Mouse (Mus musculus): ENCODE data around the gene Nxpe2. TPM values are rescaled to one million over a fixed set of nuclear protein-coding genes. Genes with fewer than 3 reads are reported as not detected.

The Nxpe2 gene
- polyA plus RNA-seq, 1 experiment from 2014 or later = 4.4 TPM

- H3K9ac ChIP-seq (replicated peaks; ENCODE audit: low read depth) = no peak overlapping the region
- H3K27ac ChIP-seq (ENCODE audit: low read length) = no peak overlapping the region
- ATAC-seq (no peak), DNase-seq (ENCODE audit: low spot score) (no peak)
- no peaks in the 10 kb centered on the region for H3K4me1 ChIP-seq (ENCODE audit: insufficient read depth, low read depth, low read length)
- no peaks in the 10 kb centered on the region for H3K27me3 ChIP-seq (replicated peaks; ENCODE audit: insufficient read depth, low read length)
- H3K36me3 ChIP-seq (ENCODE audit: insufficient read depth, low read length) = no peaks in the 10 kb centered on the region
- no peak overlapping the region for H3K4me2 ChIP-seq (replicated peaks; ENCODE audit: low read depth, low read length)
- TF ChIP-seq CTCF (IDR thresholded peaks at IDR 0.05) (no peak), EP300 (IDR thresholded peaks at IDR 0.05) (no peak)
- no peaks in the 10 kb centered on the region for H3K9me3 ChIP-seq (ENCODE audit: low read length)
- 88% methylated on average over 8 of the region's 8 CpGs for WGBS
- H3K4me3 ChIP-seq (ENCODE audit: low read depth, low read length) = no peak overlapping the region
Observed at GRCm38 (mm10) chr9:48284221-48284620, 69.0 kb downstream of the Nxpe2 start.

- Histone ChIP-seq H3K9me3 (ENCODE audit: low read length) (no peaks in the 10 kb centered on the region), H3K4me2 (replicated peaks; ENCODE audit: low read depth, low read length) (no peak overlapping the region), H3K36me3 (ENCODE audit: insufficient read depth, low read length) (no peaks in the 10 kb centered on the region), H3K9ac (replicated peaks; ENCODE audit: low read depth) (no peak overlapping the region), H3K27me3 (replicated peaks; ENCODE audit: insufficient read depth, low read length) (no peaks in the 10 kb centered on the region), H3K4me3 (ENCODE audit: low read depth, low read length) (no peak overlapping the region), H3K4me1 (ENCODE audit: insufficient read depth, low read depth, low read length) (no peaks in the 10 kb centered on the region), H3K27ac (ENCODE audit: low read length) (no peak overlapping the region)
- ATAC-seq (no peak), DNase-seq (ENCODE audit: low spot score) (no peak)
- WGBS = 79% methylated on average over 15 of the region's 15 CpGs
- TF ChIP-seq EP300 (IDR thresholded peaks at IDR 0.05) (no peak), CTCF (IDR thresholded peaks at IDR 0.05) (no peak)
Observed at GRCm38 (mm10) chr9:48276831-48277230, 76.4 kb downstream of the Nxpe2 start.

Other genes starting within 250 kb of the Nxpe2 start
- gene Nxpe4, start 191.4 kb downstream of the Nxpe2 start, polyA plus RNA-seq (2015; fragmentation: Nextera tagmentation; extraction: Ambion mirVana) = 8.6 and 9.8 TPM in 2 replicates
- gene Rexo2, start 127.2 kb upstream of the Nxpe2 start, polyA plus RNA-seq (2015; fragmentation: Nextera tagmentation; extraction: Ambion mirVana) = 119 and 120 TPM in 2 replicates
- 101 and 104 TPM in 2 replicates for gene Rbm7, start 141.8 kb upstream of the Nxpe2 start, polyA plus RNA-seq (2015; fragmentation: Nextera tagmentation; extraction: Ambion mirVana)
- 48.9 and 52.2 TPM in 2 replicates for gene Gm5617, start 142.0 kb upstream of the Nxpe2 start, polyA plus RNA-seq (2015; fragmentation: Nextera tagmentation; extraction: Ambion mirVana)